Mouse (Mus musculus) MEL (cell line): ENCODE measurements around the gene Abcd1. TPM values are rescaled to one million over a fixed set of nuclear protein-coding genes. Genes with fewer than 3 reads are reported as not detected.
"Not testable (repeated sequence)": the region's sequence is repeated elsewhere in the genome, so short reads cannot be mapped to it uniquely, and the experiment has no call there.

ENCODE experiments used
- DNase-seq: peaks from one replicate; pipeline ENCODE4 v3.0.0; 2011; ENCODE audit warnings: low read depth, low spot score
- H3K27ac ChIP-seq: 2 replicates; pipeline ENCODE4 v1.5.1; 2012; ENCODE audit warnings: low read depth, mild to moderate bottlenecking, control low read depth, low read length, moderate library complexity; ENCODE audit not compliant: control insufficient read depth
- H3K27me3 ChIP-seq, 2 experiments: fragments of 150-350 bp in 1 of 2; sonication (generic) in 1 of 2; 2 replicates each; pipeline ENCODE4 v1.6.1; 2012; ENCODE audit warnings: low read length in 2 of 2, mild to moderate bottlenecking in 2 of 2, improper control_type of control experiment in 1 of 2, moderate library complexity in 1 of 2; ENCODE audit not compliant: insufficient read depth in 2 of 2, control insufficient read depth in 1 of 2
- H3K36me3 ChIP-seq, 2 experiments: 2 replicates each; pipeline ENCODE4 v1.6.1; 2012 to 2014; ENCODE audit warnings: low read length in 2 of 2, improper control_type of control experiment in 1 of 2, inconsistent platforms in 1 of 2, mild to moderate bottlenecking in 1 of 2; ENCODE audit not compliant: insufficient read depth in 2 of 2, control insufficient read depth in 1 of 2
- H3K4me1 ChIP-seq, 2 experiments: fragments of 150-350 bp in 1 of 2; sonication (generic) in 1 of 2; 2 replicates each; pipeline ENCODE4 v1.6.1; 2012; ENCODE audit warnings: low read length in 2 of 2, improper control_type of control experiment in 1 of 2, mild to moderate bottlenecking in 1 of 2; ENCODE audit not compliant: insufficient read depth in 2 of 2, control insufficient read depth in 1 of 2
- H3K4me3 ChIP-seq, 2 experiments: fragments of 150-350 bp in 1 of 2; sonication (generic) in 1 of 2; 2 replicates each; pipeline ENCODE4 v1.5.1; 2012; ENCODE audit warnings: low read depth in 2 of 2, low read length in 2 of 2, mild to moderate bottlenecking in 2 of 2, moderate library complexity in 2 of 2, control low read depth in 1 of 2, improper control_type of control experiment in 1 of 2; ENCODE audit not compliant: control insufficient read depth in 1 of 2, insufficient read depth in 1 of 2
- H3K79me2 ChIP-seq: 2 replicates; pipeline ENCODE4 v1.6.1; 2012; ENCODE audit warnings: mild to moderate bottlenecking, low read length, moderate library complexity; ENCODE audit not compliant: control insufficient read depth, poor library complexity, insufficient read depth
- H3K9ac ChIP-seq: 2 replicates; pipeline ENCODE4 v1.6.1; 2012; ENCODE audit warnings: low read depth, mild to moderate bottlenecking, control low read depth, low read length, moderate library complexity; ENCODE audit not compliant: control insufficient read depth, poor library complexity, severe bottlenecking
- H3K9me3 ChIP-seq: fragments of 150-350 bp; sonication (generic); replicated peaks from 2 replicates; pipeline ENCODE4 v1.6.1; 2012; ENCODE audit warnings: mild to moderate bottlenecking, low read length, improper control_type of control experiment, moderate library complexity; ENCODE audit not compliant: insufficient read depth
- CHD2 ChIP-seq: IDR thresholded peaks from 2 replicates; pipeline ENCODE4 v1.6.1; 2011; ENCODE audit warnings: low read length, improper control_type of control experiment
- CTCF ChIP-seq, 3 experiments: IDR thresholded peaks in 2 of 3; conservative IDR thresholded peaks in 1 of 3; 2 replicates each; pipeline ENCODE4 v1.5.1; 2011 to 2012; ENCODE audit warnings: low read length in 3 of 3, low read depth in 2 of 3, mild to moderate bottlenecking in 2 of 3, improper control_type of control experiment in 1 of 3, inconsistent platforms in 1 of 3, mixed read lengths in 1 of 3, moderate library complexity in 1 of 3; ENCODE audit not compliant: control insufficient read depth in 1 of 3, insufficient read depth in 1 of 3, poor library complexity in 1 of 3, severe bottlenecking in 1 of 3
- E2F4 ChIP-seq: IDR thresholded peaks from 2 replicates; pipeline ENCODE4 v1.6.1; 2011; ENCODE audit warnings: low read depth, low read length, improper control_type of control experiment, borderline replicate concordance
- EP300 ChIP-seq, 2 experiments: IDR thresholded peaks; 2 replicates each; pipeline ENCODE4 v1.6.1; 2011; ENCODE audit warnings: improper control_type of control experiment in 2 of 2, low read length in 2 of 2, low read depth in 1 of 2, mild to moderate bottlenecking in 1 of 2
- GATA1 ChIP-seq: IDR thresholded peaks from 2 replicates; pipeline ENCODE4 v1.6.1; 2011; ENCODE audit warnings: low read depth, low read length, improper control_type of control experiment
- JUND ChIP-seq: IDR thresholded peaks from 2 replicates; pipeline ENCODE4 v1.6.1; 2011; ENCODE audit warnings: low read depth, mild to moderate bottlenecking, improper control_type of control experiment, low read length
- MAFK ChIP-seq: IDR thresholded peaks from 2 replicates; pipeline ENCODE4 v1.6.1; 2011; ENCODE audit warnings: low read depth, mild to moderate bottlenecking, low read length, improper control_type of control experiment, borderline replicate concordance
- MAZ ChIP-seq: IDR thresholded peaks from 2 replicates; pipeline ENCODE4 v1.6.1; 2012; ENCODE audit warnings: low read depth, mild to moderate bottlenecking, inconsistent platforms, low read length, improper control_type of control experiment
- MXI1 ChIP-seq: IDR thresholded peaks from 2 replicates; pipeline ENCODE4 v1.6.1; 2011; ENCODE audit warnings: mild to moderate bottlenecking, low read depth, low read length, improper control_type of control experiment
- MYB ChIP-seq: IDR thresholded peaks from 2 replicates; pipeline ENCODE4 v1.6.1; 2011; ENCODE audit warnings: mild to moderate bottlenecking, low read depth, low read length, improper control_type of control experiment
- NRF1 ChIP-seq: IDR thresholded peaks from 2 replicates; pipeline ENCODE4 v1.6.1; 2014; ENCODE audit warnings: low read depth, mild to moderate bottlenecking, inconsistent platforms, low read length, improper control_type of control experiment, moderate library complexity; ENCODE audit not compliant: poor library complexity, insufficient read depth, severe bottlenecking
- POLR2AphosphoS2 ChIP-seq: IDR thresholded peaks from 2 replicates; pipeline ENCODE4 v1.6.1; 2011; ENCODE audit warnings: low read length, improper control_type of control experiment
- POLR2AphosphoS5 ChIP-seq: IDR thresholded peaks from 2 replicates; pipeline ENCODE4 v1.6.1; 2012; ENCODE audit warnings: low read depth, borderline replicate concordance, mild to moderate bottlenecking, inconsistent platforms, low read length, moderate library complexity, mixed read lengths
- RCOR1 ChIP-seq: IDR thresholded peaks from 2 replicates; pipeline ENCODE4 v1.6.1; 2012; ENCODE audit warnings: low read depth, mild to moderate bottlenecking, inconsistent platforms, low read length, improper control_type of control experiment
- SMC3 ChIP-seq: IDR thresholded peaks from 2 replicates; pipeline ENCODE4 v1.6.1; 2011; ENCODE audit warnings: low read depth, low read length, improper control_type of control experiment
- TAL1 ChIP-seq: IDR thresholded peaks from 2 replicates; pipeline ENCODE4 v1.6.1; 2012; ENCODE audit warnings: mild to moderate bottlenecking, inconsistent platforms, low read length, moderate library complexity, mixed read lengths
- UBTF ChIP-seq: IDR thresholded peaks from 2 replicates; pipeline ENCODE4 v1.6.1; 2012; ENCODE audit warnings: low read depth, mild to moderate bottlenecking, inconsistent platforms, low read length, improper control_type of control experiment, moderate library complexity, borderline replicate concordance; ENCODE audit not compliant: insufficient read depth
- ZMIZ1 ChIP-seq: IDR thresholded peaks from 2 replicates; pipeline ENCODE4 v1.6.1; 2012; ENCODE audit warnings: low read depth, mild to moderate bottlenecking, inconsistent platforms, low read length, improper control_type of control experiment, moderate library complexity
- polyA plus RNA-seq, 2 experiments: library from polyadenylated mRNA; stranded (reverse) in 1 of 2; unstranded in 1 of 2; fragments of >175 nt in 1 of 2; fragments of >200 nt in 1 of 2; gene quantifications; 2 replicates each; pipeline versions ENCODE4 v1.2.1 to v1.2.4; 2012; ENCODE audit warnings: low replicate concordance in 2 of 2, low read depth in 1 of 2; ENCODE audit not compliant: insufficient read length in 2 of 2, insufficient read depth in 1 of 2, missing spikeins in 1 of 2
- total RNA-seq: library from RNA; depleted of rRNA; stranded (reverse); fragments of 300-350 nt; gene quantifications from 2 replicates; pipeline ENCODE4 v1.2.3, GENCODE M21; 2012

The Abcd1 gene
- total and polyA plus RNA-seq, 3 experiments, result 4.8 to 17.3 TPM; not detected in 1

- DNase-seq, result no peak
- TF ChIP-seq CHD2, result no peak
- TF ChIP-seq JUND, result no peak
- TF ChIP-seq TAL1, result no peak
- no peak for TF ChIP-seq POLR2AphosphoS5
- peak in 2 of 3 experiments; percentile 19 to 20; a peak in 1 of 6 replicates for TF ChIP-seq CTCF (IDR thresholded peaks at IDR 0.05 in 2 of 3, conservative IDR thresholded peaks at IDR 0.05 in 1 of 3; ENCODE audit: control insufficient read depth in 1 of 3, insufficient read depth in 1 of 3, low read depth in 2 of 3, low read length in 3 of 3, poor library complexity in 1 of 3, severe bottlenecking in 1 of 3)
- no peaks in the 10 kb centered on the region for H3K27me3 ChIP-seq
- H3K36me3 ChIP-seq, result no peaks in the 10 kb centered on the region
- no peaks in the 10 kb centered on the region for H3K4me1 ChIP-seq
- no peaks in the 10 kb centered on the region for H3K79me2 ChIP-seq
- H3K9ac ChIP-seq, result no peak overlapping the region
- H3K27ac ChIP-seq, result no peak overlapping the region
- H3K4me3 ChIP-seq, result no peak overlapping the region
- H3K9me3 ChIP-seq, result no peaks in the 10 kb centered on the region
Observed at GRCm38 (mm10) chrX:73738155-73738554, 21.8 kb downstream of the Abcd1 start.

GRCm38 (mm10) chrX:73739151-73739550, 22.8 kb downstream of the Abcd1 start:
- DNase-seq, result no peak
- H3K4me1 ChIP-seq, result no peaks in the 10 kb centered on the region
- H3K36me3 ChIP-seq, result no peaks in the 10 kb centered on the region
- H3K27ac ChIP-seq, result no peak overlapping the region
- H3K79me2 ChIP-seq, result no peaks in the 10 kb centered on the region
- H3K27me3 ChIP-seq, result no peaks in the 10 kb centered on the region
- no peak overlapping the region for H3K4me3 ChIP-seq
- no peak overlapping the region for H3K9ac ChIP-seq
- TF ChIP-seq SMC3 (no peak), RCOR1 (no peak), CHD2 (no peak), UBTF (no peak)
- TF ChIP-seq, all 39 proteins: peak for 0
- H3K9me3 ChIP-seq, result no peaks in the 10 kb centered on the region

- H3K27me3 ChIP-seq, H3K9ac ChIP-seq, H3K79me2 ChIP-seq, H3K9me3 ChIP-seq, H3K27ac ChIP-seq, H3K36me3 ChIP-seq, H3K4me3 ChIP-seq, H3K4me1 ChIP-seq, DNase-seq: not testable (repeated sequence)
Observed at GRCm38 (mm10) chrX:73739841-73740240, 23.4 kb downstream of the Abcd1 start.

GRCm38 (mm10) chrX:73744774-73745481, 28.5 kb downstream of the Abcd1 start:
- Histone ChIP-seq H3K79me2 (no peaks in the 10 kb centered on the region), H3K4me1 (no peaks in the 10 kb centered on the region), H3K27me3 (no peaks in the 10 kb centered on the region), H3K36me3 (no peaks in the 10 kb centered on the region)
- no peak for TF ChIP-seq E2F4
- TF ChIP-seq ZMIZ1, result no peak
- TF ChIP-seq GATA1, result no peak
- TF ChIP-seq MAZ, result no peak
- TF ChIP-seq TAL1, result no peak
- no peak for TF ChIP-seq EP300 (IDR thresholded peaks at IDR 0.05; ENCODE audit: low read depth in 1 of 2, low read length in 2 of 2)
- no peak for TF ChIP-seq MXI1
- TF ChIP-seq NRF1, result no peak
- TF ChIP-seq JUND, result no peak
- no peak for TF ChIP-seq RCOR1
- no peak for TF ChIP-seq MAFK
- TF ChIP-seq POLR2AphosphoS5, result no peak
- TF ChIP-seq SMC3, result no peak
- no peak for TF ChIP-seq MYB
- TF ChIP-seq CTCF (IDR thresholded peaks at IDR 0.05 in 2 of 3, conservative IDR thresholded peaks at IDR 0.05 in 1 of 3; ENCODE audit: control insufficient read depth in 1 of 3, insufficient read depth in 1 of 3, low read depth in 2 of 3, low read length in 3 of 3, poor library complexity in 1 of 3, severe bottlenecking in 1 of 3), result no peak
- TF ChIP-seq POLR2AphosphoS2, result no peak
- TF ChIP-seq, all 39 proteins: peak for 0
- no peak overlapping the region for H3K9ac ChIP-seq
- H3K4me3 ChIP-seq, result no peak overlapping the region
- no peak overlapping the region for H3K27ac ChIP-seq
- no peaks in the 10 kb centered on the region for H3K9me3 ChIP-seq
- DNase-seq, result no peak
